Mouse (Mus musculus) right cerebral cortex, adult 2 months (tissue): Measurements from ENCODE around the gene Atg4b.
"Not testable (repeated sequence)": the region's sequence is repeated elsewhere in the genome, so short reads cannot be mapped to it uniquely, and the experiment has no call there.

Source experiments
- DNase-seq, 2 experiments: peaks; one replicate each; pipeline ENCODE4 v3.0.0; 2021 to 2022; ENCODE audit warnings: low spot score in 2 of 2

Atg4b gene

DNA sequence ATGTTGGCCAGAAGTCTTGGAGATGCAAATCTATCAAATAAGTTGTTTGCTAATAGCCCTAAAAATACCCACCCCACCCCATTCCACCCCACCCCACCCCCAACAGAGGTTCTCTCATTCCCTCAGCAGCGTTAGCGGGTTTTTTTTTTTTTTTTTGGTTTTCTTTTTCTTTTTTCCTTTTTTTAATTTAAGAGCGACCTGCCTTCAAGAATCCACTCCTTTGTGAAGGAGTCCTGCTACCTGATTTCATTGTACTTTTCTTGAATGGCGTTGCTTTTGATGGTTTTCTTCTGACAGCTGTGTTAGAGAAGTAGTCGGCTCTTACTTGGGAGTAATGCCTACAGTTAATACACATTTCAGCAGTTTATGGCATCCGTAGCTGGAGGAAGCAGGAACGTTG lies 4.3 kb downstream of the Atg4b start:
- DNase-seq = no peak

- no peak for DNase-seq
Observed at GRCm38 (mm10) chr1:93756154-93756553, 4.9 kb downstream of the Atg4b start.

GRCm38 (mm10) chr1:93760076-93760475 lies 8.8 kb downstream of the Atg4b start:
- no peak for DNase-seq

DNA sequence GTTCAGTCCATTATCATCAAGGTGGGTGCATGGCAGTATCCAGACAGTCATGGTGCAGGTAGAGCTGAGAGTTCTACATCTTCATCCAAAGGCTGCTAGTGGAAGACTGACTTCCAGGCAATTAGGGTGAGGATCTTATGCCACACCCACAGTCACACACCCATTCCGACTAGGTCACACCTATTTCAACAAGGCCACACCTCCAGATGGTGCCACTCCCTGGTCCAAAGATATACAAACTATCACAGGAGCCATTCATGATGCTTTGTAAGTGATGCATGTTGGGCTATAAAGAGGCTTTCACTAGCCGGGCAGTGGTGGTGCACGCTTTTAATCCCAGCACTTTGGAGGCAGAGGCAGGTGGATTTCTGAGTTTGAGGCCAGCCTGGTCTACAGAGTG lies 12.2 kb downstream of the Atg4b start:
- not testable (repeated sequence) for DNase-seq

- DNase-seq = no peak
Observed at GRCm38 (mm10) chr1:93764871-93765591, 13.7 kb downstream of the Atg4b start.

GRCm38 (mm10) chr1:93767600-93767999 lies 16.3 kb downstream of the Atg4b start:
- DNase-seq = no peak

GRCm38 (mm10) chr1:93769901-93770300 lies 18.6 kb downstream of the Atg4b start:
- no peak for DNase-seq

- DNase-seq = no peak
Observed at GRCm38 (mm10) chr1:93776686-93777085, 25.4 kb downstream of the Atg4b start.

GRCm38 (mm10) chr1:93786912-93787311 lies 35.6 kb downstream of the Atg4b start:
- DNase-seq = no peak

GRCm38 (mm10) chr1:93794526-93794925 lies 43.2 kb downstream of the Atg4b start:
- no peak for DNase-seq

GRCm38 (mm10) chr1:93795886-93796285 lies 44.6 kb downstream of the Atg4b start:
- DNase-seq = no peak

- no peak for DNase-seq
Observed at GRCm38 (mm10) chr1:93800670-93801503, 49.6 kb downstream of the Atg4b start.

GRCm38 (mm10) chr1:93801741-93802238 lies 50.5 kb downstream of the Atg4b start, which contains the start of gene Dtymk:
Gene Dtymk, minus strand, starts transcription at chr1:93801934.
- peak; percentile 92 to 93 for DNase-seq

DNA sequence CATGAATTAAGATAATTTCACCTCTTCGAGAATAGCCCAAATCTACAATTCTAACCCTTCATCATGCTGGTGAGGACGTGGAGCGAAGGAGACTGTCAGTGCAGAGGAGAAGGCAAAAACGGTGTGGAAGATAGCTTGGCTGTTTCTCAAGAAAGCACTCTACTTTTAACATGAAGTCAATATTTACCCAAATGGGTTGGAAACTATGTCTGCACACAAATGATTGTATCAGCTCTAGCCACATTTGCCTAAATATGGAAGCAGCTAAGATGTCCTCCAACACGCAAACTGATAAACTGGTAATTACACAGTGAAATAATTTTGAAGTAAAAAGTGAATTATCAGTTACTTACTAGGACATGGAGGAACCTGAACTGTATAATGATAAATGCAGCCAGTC lies 51.5 kb downstream of the Atg4b start:
- no peak for DNase-seq

DNA sequence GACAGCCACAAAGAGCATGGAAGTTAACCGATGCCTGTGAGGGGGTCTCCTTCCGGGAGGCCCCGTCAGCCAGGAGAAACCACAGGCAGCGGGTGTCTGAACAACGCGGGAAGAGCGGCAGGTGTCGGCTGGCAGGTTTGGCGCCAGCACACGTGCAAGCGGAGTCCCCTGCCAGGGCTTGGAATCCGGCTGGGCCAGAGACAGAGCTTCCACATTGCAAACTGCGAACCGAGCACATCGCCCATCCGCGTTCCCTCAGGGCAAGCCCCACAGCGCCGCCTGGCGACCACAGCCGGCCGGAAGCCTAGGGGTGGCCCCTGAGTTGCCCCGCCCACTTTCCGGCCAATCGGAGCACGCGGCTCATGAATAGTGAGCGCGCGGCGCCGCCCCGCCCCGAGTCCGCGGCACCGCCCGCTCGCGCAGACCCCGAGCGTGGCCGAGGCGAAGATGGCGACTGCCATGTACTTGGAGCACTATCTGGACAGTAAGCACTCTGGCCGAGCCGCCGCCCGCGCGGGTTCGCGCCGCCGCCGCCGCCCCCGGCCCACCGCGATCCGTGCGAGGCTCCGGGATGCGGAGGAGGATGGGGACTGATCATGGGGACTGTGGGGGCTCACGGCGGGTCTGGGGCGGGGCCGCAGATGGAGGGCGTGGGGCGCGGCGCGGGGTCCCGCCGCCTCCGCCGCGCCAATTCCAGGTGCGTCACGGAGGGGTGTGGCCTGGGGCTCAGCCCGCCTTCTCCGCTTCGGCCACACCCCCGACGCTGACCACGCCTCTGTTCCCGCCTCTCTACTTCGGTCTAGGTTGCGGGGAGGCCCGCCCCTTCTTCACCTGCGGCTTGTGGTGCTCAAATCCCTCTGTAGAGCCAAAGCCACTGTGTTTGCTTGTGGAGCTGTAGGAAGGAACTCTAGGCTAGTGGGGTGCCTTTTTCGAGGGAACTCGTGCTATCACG lies 52.5 kb downstream of the Atg4b start, which contains the start of gene Ing5:
Gene Ing5 (plus strand): TSS at position 410 of the 952 bp plus-strand sequence.
- peak; percentile 100 for DNase-seq

- DNase-seq = no peak
Observed at GRCm38 (mm10) chr1:93804818-93805217, 53.5 kb downstream of the Atg4b start.

- no peak for DNase-seq
Observed at GRCm38 (mm10) chr1:93805221-93805951, 54.1 kb downstream of the Atg4b start.

- DNase-seq = no peak
Observed at GRCm38 (mm10) chr1:93808871-93809270, 57.6 kb downstream of the Atg4b start.

DNA sequence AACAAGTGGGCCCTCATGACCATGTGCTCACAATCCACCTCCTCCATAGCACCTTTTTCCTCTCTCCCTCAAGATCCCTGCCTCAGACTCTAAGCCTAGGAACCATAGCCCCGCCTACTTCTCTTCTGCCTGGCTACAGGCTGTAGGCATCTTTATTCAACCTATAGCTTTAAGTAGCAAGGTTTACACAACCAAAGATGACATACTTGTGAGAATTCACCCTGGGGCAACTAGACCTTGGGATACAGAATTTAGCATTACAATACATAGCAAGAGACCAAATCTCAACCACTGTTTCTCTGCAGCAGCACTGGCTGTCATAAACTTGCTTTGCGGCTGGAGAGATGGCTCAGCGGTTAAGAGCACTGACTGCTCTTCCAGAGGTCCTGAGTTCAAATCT lies 58.7 kb downstream of the Atg4b start:
- no peak for DNase-seq

- no peak for DNase-seq
Observed at GRCm38 (mm10) chr1:93811495-93812039, 60.3 kb downstream of the Atg4b start.
